Mouse (Mus musculus): ENCODE measurements around the gene Rdx. TPM values are rescaled to one million over a fixed set of nuclear protein-coding genes. Genes with fewer than 3 reads are reported as not detected.
A peak's percentile ranks its signal among the peaks of the same experiment; 100 is the strongest.

The Rdx gene
- total and polyA plus RNA-seq, 2 experiments from 2014 or later: 81.7 to 84.6 TPM

DNA sequence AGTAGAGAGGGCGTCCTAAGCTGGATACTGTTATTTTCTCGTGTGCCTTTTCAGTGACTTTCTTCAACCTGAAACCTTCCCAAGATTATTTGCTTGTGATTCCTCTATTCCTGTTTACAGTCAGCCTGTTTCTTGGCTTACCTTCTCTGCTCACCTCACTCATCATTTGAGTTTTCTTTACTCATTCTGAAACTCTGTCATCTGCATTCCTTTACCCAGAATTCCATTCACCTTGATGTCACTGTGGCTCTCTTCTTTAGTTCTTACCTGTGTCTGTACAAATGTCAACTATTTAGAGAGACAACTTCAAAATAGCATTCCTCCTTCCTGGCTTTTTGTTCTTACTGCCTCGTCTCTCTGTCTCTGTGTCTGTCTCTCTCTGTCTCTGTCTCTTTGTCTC lies 29.9 kb upstream of the Rdx start:
- no peak for ATAC-seq
- Histone ChIP-seq H3K4me2 (ENCODE audit: low read depth) (no peak overlapping the region), H3K36me3 (ENCODE audit: insufficient read depth) (no peaks in the 10 kb centered on the region), H3K4me1 (ENCODE audit: insufficient read depth) (no peaks in the 10 kb centered on the region), H3K27me3 (ENCODE audit: insufficient read depth, low read length) (no peaks in the 10 kb centered on the region), H3K27ac (ENCODE audit: low read depth, low read length) (no peak overlapping the region), H3K4me3 (ENCODE audit: low read depth, low read length) (no peak overlapping the region), H3K9ac (no peak overlapping the region), H3K9me3 (ENCODE audit: low read length) (no peaks in the 10 kb centered on the region)
- no peak for TF ChIP-seq CTCF (IDR thresholded peaks at IDR 0.05; ENCODE audit: low read depth)
- WGBS: 73% methylated on average over 3 of the region's 3 CpGs
- no peak for DNase-seq

DNA sequence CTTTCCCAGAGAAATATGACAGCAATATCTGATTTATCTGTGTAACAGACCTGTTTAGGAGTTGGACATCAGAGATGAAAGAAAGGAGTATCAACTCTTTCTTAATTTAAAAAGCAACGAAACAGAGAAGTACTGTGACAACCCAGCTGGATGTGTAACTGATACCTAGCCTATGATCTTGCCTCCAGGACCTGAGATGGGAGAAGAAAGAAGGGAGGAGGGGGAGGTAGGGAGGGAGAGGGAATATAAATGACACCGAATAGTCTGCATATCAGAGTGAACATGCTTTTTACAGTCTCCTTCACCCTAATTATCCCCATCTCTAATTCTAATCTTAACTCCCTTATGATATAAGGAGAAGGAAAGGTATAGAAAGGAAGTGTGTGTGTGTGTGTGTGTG lies 29.1 kb upstream of the Rdx start:
- Histone ChIP-seq H3K4me3 (ENCODE audit: low read depth, low read length) (no peak overlapping the region), H3K9me3 (ENCODE audit: low read length) (no peaks in the 10 kb centered on the region), H3K36me3 (ENCODE audit: insufficient read depth) (no peaks in the 10 kb centered on the region), H3K9ac (no peak overlapping the region), H3K4me1 (ENCODE audit: insufficient read depth) (no peaks in the 10 kb centered on the region), H3K27me3 (ENCODE audit: insufficient read depth, low read length) (no peaks in the 10 kb centered on the region), H3K27ac (ENCODE audit: low read depth, low read length) (no peak overlapping the region), H3K4me2 (ENCODE audit: low read depth) (no peak overlapping the region)
- no peak for DNase-seq
- TF ChIP-seq CTCF (IDR thresholded peaks at IDR 0.05; ENCODE audit: low read depth): no peak
- WGBS: 68% methylated on average over 2 of the region's 2 CpGs
- ATAC-seq: no peak

DNA sequence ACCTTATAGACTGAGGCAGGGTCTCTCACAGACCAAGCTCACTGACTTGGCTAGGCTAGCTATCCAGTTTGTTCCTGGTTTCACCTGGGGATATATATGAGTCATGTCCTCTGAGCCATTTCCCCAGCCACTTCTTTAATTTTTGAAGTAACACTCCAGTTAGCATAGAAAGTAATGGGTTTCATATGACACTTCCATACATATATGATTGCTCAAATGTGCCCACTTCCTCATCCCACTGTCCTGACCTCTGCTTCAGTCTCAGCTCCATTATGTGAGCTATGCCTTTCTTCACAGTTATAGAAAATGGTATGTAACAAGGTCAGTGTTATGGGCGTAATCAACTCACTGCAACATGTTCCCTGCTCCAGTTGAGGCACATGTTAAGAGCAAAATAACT lies 28.5 kb upstream of the Rdx start:
- Histone ChIP-seq H3K9me3 (ENCODE audit: low read length) (no peaks in the 10 kb centered on the region), H3K4me2 (ENCODE audit: low read depth) (no peak overlapping the region), H3K4me3 (ENCODE audit: low read depth, low read length) (no peak overlapping the region), H3K27ac (ENCODE audit: low read depth, low read length) (no peak overlapping the region), H3K4me1 (ENCODE audit: insufficient read depth) (no peaks in the 10 kb centered on the region), H3K9ac (no peak overlapping the region), H3K36me3 (ENCODE audit: insufficient read depth) (no peaks in the 10 kb centered on the region), H3K27me3 (ENCODE audit: insufficient read depth, low read length) (no peaks in the 10 kb centered on the region)
- ATAC-seq (no peak), DNase-seq (no peak)
- 91% methylated on average over 1 of the region's 1 CpGs for WGBS
- no peak for TF ChIP-seq CTCF (IDR thresholded peaks at IDR 0.05; ENCODE audit: low read depth)

DNA sequence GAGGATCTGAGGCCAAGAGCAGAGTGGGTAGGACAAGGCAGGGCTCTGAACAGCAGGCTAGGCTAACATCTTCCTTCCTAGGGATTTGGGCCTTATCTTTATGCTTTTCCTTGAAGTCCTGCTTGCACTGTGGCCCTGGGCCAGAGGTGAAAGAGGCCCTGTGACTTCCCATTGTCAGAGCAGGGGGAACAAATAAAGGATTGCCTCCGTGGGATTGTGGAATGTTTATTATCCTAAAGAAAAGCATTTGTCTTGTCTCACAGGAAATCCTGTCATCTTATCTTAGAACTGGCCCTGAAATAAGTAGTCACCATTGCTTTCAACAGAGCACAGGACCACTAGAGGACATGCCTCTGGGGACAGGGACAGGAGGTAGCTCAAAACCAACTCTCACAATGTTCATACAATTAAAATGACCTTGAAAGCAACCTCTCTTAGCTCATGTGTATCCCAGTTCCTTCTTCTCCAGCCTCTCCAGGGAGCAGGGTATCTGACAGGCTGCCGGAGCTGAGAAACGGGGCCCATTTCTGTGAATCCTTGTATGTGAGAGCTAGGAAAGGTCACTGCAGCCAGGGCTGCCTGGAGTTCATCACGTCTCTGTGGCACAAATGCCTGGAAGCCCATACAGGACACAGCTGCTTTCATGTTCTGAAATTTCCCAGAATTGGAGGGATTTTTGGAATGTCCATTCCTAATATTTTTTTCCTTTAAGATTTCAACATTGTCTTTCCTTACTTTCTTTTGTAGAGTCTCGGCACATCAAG lies 19.5 kb upstream of the Rdx start:
- no peak overlapping the region for H3K4me2 ChIP-seq (ENCODE audit: low read depth)
- no peaks in the 10 kb centered on the region for H3K27me3 ChIP-seq (ENCODE audit: insufficient read depth, low read length)
- TF ChIP-seq CTCF (IDR thresholded peaks at IDR 0.05; ENCODE audit: low read depth): no peak
- WGBS: 53% methylated on average over 5 of the region's 5 CpGs
- H3K4me1 ChIP-seq (ENCODE audit: insufficient read depth): no peaks in the 10 kb centered on the region; the same call in 1 of the 2 replicates
- no peak overlapping the region for H3K4me3 ChIP-seq (ENCODE audit: low read depth, low read length)
- H3K9me3 ChIP-seq (ENCODE audit: low read length): no peaks in the 10 kb centered on the region
- H3K27ac ChIP-seq (ENCODE audit: low read depth, low read length): no peak overlapping the region
- no peak for DNase-seq
- no peak for ATAC-seq
- no peak overlapping the region for H3K9ac ChIP-seq
- no peaks in the 10 kb centered on the region for H3K36me3 ChIP-seq (ENCODE audit: insufficient read depth)

DNA sequence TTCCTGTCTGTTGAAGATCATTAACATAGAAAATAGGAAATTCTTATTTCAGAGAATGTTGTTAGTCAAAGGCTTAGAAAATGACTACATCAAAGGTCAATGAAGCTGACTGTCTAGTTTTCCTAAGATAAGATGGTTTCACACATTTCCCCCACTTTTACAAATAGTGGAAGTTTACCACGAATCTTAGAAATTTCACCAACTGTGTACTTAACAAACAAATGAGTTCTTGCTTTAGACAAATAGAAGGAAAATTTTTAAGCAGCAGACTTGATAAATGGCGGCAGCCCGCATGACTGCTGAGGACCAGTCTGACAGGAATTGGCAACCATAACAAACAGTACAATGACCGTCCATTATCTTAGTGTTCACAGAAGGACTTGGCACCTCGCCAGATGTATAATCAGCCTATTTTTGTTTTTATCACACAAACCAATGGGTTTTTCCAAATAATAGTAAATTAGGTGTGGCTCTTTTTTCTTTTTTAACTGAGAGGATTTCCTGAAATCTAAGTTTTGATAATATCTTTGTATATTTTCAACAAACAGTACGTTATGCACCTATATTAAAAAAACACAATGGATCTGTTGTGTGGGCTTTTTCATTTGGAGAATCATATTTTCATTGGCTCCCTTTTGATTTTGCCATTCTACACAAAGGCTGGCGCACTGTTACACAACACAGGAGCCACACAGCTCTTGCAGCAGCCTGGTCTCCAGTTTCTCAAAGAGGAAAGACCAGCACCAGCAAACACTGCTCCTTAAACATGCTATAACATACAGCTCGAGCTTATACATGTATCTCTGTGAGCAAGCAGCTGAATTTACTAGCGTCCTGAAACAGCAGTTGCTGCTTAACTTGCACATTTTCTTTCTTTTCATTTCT lies 18.2 kb upstream of the Rdx start:
- no peak overlapping the region for H3K27ac ChIP-seq (ENCODE audit: low read depth, low read length)
- WGBS: 35% methylated on average over 9 of the region's 9 CpGs
- peak; percentile 29 for DNase-seq

DNA sequence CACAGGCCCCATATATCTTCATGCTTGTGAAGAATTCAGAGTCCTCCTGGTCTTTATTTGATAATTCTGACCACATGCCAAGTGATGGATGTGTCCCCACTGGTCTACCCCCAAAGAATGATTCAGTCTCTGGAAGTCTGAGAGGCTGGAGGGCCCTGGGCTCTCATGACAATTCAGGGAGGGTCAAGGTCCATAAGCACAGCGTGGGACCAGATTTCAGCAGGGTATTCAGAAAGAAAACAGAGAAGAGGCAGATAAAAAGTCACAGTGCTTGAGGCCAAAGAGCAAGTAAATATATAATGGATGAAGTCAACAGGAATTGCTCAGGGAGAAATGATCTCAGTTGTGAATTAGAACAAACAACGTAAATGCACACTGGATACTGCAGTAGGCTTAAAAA lies 15.5 kb upstream of the Rdx start:
- Histone ChIP-seq H3K4me2 (ENCODE audit: low read depth) (no peak overlapping the region), H3K36me3 (ENCODE audit: insufficient read depth) (no peaks in the 10 kb centered on the region), H3K27ac (ENCODE audit: low read depth, low read length) (no peak overlapping the region), H3K9me3 (ENCODE audit: low read length) (no peaks in the 10 kb centered on the region), H3K4me3 (ENCODE audit: low read depth, low read length) (no peak overlapping the region), H3K27me3 (ENCODE audit: insufficient read depth, low read length) (no peaks in the 10 kb centered on the region), H3K4me1 (ENCODE audit: insufficient read depth) (no peaks in the 10 kb centered on the region; the same call in 1 of the 2 replicates), H3K9ac (no peak overlapping the region)
- DNase-seq: no peak
- ATAC-seq: no peak
- TF ChIP-seq CTCF (IDR thresholded peaks at IDR 0.05; ENCODE audit: low read depth): no peak
- WGBS: 73% methylated on average over 2 of the region's 2 CpGs

More for the DNA sequence above, 18.2 kb upstream of the Rdx start:
- Histone ChIP-seq H3K36me3 (ENCODE audit: insufficient read depth) (no peaks in the 10 kb centered on the region), H3K4me2 (ENCODE audit: low read depth) (no peak overlapping the region), H3K27me3 (ENCODE audit: insufficient read depth, low read length) (no peaks in the 10 kb centered on the region), H3K9me3 (ENCODE audit: low read length) (no peaks in the 10 kb centered on the region), H3K4me1 (ENCODE audit: insufficient read depth) (no peaks in the 10 kb centered on the region; the same call in 1 of the 2 replicates), H3K9ac (no peak overlapping the region), H3K4me3 (ENCODE audit: low read depth, low read length) (no peak overlapping the region)
- ATAC-seq: no peak
- TF ChIP-seq CTCF (IDR thresholded peaks at IDR 0.05; ENCODE audit: low read depth): no peak

DNA sequence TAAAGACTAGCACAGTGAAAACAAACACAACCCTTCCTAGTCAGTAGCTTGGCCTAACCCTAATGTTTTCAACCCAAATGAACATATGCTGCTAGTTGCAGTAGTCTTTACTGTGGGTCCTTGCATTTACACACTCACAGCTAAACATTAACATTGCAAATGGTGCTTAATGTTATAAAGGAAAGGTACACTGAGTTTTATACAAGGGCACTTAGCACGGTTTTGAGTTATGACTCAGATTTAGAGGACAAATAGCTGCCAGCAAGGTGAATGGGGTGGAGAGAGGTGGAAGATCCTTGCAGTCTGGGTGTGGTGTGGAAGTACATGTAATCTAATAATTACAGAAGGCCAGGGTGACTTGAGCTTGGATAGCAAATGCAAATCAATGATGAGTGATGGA lies 9.5 kb upstream of the Rdx start:
- Histone ChIP-seq H3K36me3 (ENCODE audit: insufficient read depth) (no peaks in the 10 kb centered on the region), H3K4me1 (ENCODE audit: insufficient read depth) (no peaks in the 10 kb centered on the region), H3K9ac (no peak overlapping the region), H3K9me3 (ENCODE audit: low read length) (no peaks in the 10 kb centered on the region), H3K27me3 (ENCODE audit: insufficient read depth, low read length) (no peaks in the 10 kb centered on the region), H3K4me2 (ENCODE audit: low read depth) (no peak overlapping the region), H3K27ac (ENCODE audit: low read depth, low read length) (no peak overlapping the region), H3K4me3 (ENCODE audit: low read depth, low read length) (no peak overlapping the region)
- TF ChIP-seq CTCF (IDR thresholded peaks at IDR 0.05; ENCODE audit: low read depth): no peak
- WGBS: 93% methylated on average over 1 of the region's 1 CpGs
- ATAC-seq (no peak), DNase-seq (no peak)

Measured in forebrain, postnatal 0 days (tissue).